Mouse (Mus musculus): Measurements from ENCODE around the gene Fbll1.
"Not testable (repeated sequence)": the region's sequence is repeated elsewhere in the genome, so short reads cannot be mapped to it uniquely, and the experiment has no call there.

The Fbll1 gene

DNA sequence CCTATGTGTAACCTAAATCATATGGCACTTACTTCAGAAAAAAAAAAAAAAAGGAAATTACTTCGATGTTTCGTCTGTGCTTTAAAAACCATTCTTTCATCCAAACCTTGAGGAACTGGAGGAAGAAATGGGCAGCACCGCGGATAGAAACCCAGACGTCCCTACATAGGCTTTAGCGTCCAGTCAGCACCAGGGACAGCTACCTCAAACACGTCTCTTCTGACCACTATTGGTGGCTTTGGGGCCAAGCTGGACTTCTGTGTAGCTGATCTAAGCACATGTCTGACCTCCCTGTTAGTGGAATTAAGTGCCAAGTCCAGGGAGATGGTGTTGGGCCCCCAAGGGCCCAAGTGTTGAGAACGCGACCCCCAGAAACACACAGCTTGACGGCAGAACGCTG lies at the start of gene Fbll1:
Gene Fbll1 (minus strand): TSS at position 11 of the 400 bp plus-strand sequence.
- DNase-seq (ENCODE audit: extremely low spot score): peak; percentile 75

- no peak for DNase-seq (ENCODE audit: extremely low spot score)
These were observed 45.6 kb upstream of the Fbll1 start for GRCm38 (mm10) chr11:35844299-35844698.

DNA sequence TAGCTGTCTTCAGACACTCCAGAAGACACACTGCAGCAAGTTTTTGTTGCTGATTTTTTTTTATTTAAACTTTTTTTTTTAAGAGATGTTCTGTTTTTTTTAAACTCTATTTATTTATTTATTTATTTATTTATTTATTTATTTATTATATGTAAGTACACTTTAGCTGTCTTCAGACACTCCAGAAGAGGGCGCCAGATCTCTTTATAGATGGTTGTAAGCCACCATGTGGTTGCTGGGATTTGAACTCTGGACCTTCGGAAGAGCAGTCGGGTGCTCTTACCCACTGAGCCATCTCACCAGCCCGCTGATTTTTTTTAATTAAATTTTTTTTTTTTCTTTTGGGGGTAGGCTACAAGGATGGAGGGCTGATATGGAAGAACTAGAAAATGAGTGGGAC lies 43.9 kb upstream of the Fbll1 start:
- not testable (repeated sequence) for DNase-seq (ENCODE audit: extremely low spot score)

- no peak for DNase-seq (ENCODE audit: extremely low spot score)
These were observed 43.1 kb upstream of the Fbll1 start for GRCm38 (mm10) chr11:35841738-35842325.

DNA sequence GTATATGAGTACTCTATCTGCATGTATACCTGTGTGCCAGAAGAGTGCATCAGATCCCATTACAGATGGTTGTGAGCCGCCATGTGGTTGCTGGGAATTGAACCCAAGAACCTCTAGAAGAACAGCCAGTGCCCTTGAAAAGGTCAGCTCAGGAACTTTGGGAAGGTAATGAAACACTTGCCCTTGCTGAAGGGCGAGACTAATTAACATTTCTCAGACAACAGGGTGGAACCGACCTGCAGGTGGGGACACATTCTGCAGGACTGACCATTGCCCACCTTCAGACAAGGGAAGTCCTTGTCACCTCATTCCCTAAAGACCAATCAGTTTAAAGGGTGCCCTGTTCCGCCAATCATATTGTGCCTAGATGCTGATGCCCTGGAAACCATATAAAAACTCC lies 42.1 kb upstream of the Fbll1 start:
- DNase-seq (ENCODE audit: extremely low spot score): not testable (repeated sequence)

GRCm38 (mm10) chr11:35840282-35840681 lies 41.6 kb upstream of the Fbll1 start:
- DNase-seq (ENCODE audit: extremely low spot score): no peak

DNA sequence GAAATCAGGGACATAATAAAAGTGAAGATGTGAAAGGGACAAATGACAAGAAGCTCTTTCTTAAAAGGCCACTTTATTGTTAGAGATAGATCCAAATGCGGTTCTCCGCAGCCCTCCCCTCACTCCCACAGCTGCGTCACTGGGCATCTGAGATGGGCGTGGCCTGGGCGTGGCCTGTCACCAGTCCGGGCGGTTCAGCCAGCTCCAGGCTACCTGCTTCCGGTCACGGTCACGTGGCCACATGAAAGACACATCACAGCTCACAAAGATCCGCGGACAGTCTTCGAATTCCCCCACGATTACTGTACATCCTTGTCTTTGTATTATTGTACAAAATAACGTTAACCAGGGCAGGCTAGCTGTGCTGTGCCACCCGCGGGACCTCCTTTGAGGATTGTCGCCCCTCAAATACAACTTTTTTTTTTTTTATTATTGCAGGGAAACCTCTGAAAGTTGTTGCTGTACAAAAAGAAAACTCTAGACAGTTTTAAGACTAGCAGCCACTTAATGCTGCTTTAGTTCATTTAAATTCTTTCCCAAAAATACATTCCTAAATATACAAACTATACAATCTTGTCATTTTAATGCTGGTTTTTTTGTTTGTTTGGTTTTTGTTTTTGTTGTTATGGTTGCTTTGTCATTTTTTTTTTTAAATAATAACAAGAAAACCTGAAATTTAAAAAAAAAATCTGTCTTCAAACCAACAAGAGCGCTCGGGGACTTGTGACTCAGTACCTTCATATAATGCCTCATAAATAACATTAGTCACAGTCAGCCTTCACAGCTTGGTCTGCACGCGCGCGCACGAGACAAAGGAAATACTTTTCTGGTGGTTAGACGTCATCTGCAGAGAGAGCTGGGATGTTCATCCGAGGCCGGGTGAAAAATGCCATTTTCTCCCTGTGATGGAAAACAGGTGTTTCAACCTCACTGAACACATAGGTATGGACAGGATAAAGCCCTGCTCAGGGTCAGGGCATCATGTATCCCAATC lies 40.0 kb upstream of the Fbll1 start:
- DNase-seq (ENCODE audit: extremely low spot score): peak; percentile 91

DNA sequence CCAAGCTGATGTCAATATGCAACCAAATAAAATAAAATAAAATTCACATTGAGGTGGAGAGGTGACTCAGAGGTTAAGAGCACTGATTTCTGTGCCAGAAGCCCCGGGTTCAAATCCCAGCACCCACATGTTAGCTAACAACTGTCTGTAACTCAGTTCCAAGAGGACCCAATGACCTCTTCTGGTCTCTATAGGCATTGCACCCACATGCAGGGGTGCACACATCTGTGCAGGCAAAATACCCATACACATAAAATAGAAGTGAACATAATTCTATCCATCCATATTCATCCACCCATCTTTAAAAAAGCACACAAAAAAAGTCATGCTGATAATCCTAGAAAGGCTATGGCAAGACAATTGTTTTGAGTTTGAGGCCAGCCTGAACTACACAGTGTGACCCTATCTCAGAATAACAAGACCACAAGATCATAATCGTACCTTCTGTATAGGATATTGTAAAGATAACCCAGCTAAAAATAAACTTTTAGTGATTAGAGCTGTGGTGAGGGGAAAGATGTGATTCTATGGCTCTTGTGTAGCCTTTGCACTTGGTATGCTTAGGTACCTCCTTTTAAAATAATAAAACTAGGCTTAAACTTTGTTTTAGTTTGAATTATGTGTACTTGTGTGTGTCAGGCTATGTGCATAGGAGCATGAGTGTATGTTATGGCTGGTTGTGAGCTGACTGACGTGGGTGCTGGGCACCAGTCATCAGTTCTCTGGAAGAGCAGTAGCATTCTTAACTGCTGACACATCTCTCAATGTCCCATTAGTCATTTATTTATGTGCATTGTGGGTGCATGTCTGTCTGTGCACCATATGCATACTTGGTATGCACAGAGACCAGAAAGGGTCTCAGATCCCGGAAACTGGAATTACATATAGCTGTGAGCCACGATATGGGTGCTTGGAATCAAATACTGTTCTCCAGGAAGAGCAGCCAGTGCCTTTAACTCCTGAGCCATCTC lies 38.8 kb upstream of the Fbll1 start:
- no peak for DNase-seq (ENCODE audit: extremely low spot score)

DNA sequence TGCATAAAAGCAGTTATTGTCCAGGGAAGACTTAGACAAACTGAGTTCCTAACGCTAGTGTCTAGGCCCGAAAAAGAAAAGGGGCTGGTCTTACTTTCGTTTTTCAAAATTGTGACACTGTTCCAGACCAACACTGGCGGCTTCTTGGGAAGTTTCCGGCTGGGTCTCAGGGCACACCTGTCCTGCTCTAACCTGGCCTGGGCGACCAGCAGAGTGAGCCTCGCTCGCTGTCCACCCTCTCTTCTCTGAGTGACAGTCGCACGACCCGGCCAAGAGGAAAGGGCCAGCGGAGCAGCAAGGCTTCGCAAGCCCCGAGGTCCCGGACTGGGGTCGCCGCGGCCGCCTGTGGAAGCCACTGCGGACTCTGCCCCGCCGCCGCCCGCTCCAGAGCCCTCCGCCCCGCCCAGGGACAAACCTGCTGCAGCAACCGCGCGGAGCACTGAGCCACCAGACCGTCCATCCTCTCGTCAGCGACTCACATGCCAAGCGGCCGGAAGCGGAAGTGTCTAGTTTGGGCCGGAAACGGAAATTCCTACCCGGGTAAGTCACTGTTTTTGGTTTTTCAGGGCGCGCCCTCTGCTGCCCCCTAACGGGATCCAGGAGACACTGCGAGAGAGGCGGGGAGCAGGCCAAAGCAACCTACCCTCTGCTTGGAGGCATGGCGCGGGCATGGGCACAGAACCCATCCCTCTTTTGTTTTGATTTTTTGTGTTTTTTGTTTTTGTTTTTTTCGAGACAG lies 35.5 kb upstream of the Fbll1 start, which contains the start of gene Rars:
Gene Rars (minus strand): TSS at position 485 of the 739 bp plus-strand sequence.
- DNase-seq (ENCODE audit: extremely low spot score): peak; percentile 91

DNA sequence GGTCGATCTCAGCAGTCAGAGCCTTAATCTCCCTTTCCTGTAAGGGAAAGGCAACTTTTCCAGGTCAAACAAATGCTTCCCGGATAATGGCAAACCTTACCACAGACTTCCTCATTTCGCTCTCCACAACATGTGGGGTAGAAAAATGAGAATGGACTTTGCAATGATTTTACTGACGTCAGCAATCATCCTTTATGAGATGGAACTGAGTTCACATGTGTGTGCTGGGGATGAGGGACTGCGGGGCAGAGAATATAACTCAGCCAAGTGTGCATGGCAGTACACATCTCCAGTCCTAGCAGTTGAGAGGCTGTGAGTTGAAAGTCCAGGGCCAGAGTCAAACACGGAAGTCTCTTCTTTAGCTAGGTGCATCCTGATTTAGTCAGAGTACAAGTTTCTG lies 34.6 kb upstream of the Fbll1 start:
- no peak for DNase-seq (ENCODE audit: extremely low spot score)

GRCm38 (mm10) chr11:35832139-35832538 lies 33.5 kb upstream of the Fbll1 start:
- DNase-seq (ENCODE audit: extremely low spot score): no peak

- no peak for DNase-seq (ENCODE audit: extremely low spot score)
These were observed 29.0 kb upstream of the Fbll1 start for GRCm38 (mm10) chr11:35827714-35828113.

DNA sequence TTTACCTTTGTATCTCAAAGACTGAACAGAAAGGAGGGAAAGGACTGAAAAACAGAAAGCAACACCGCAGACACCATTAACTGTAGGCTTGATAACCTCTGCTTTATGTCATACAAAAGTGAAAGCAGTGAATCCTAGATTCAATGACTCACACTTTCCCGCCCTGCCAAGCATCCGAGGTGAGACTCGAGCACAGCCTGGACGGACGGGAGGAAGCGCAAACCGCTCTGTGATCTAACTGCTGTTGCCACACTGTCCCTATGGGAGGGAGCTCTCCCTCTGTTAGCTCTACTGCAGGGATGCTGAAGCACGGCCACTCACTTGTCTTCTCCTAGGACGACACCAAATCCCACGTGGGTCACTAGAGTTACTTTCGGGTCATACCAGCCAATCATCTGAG lies 17.6 kb upstream of the Fbll1 start:
- DNase-seq (ENCODE audit: extremely low spot score): no peak

- DNase-seq (ENCODE audit: extremely low spot score): no peak
These were observed 12.8 kb upstream of the Fbll1 start for GRCm38 (mm10) chr11:35811458-35811857.

GRCm38 (mm10) chr11:35801332-35801731 lies 2.6 kb upstream of the Fbll1 start:
- DNase-seq (ENCODE audit: extremely low spot score): no peak

DNA sequence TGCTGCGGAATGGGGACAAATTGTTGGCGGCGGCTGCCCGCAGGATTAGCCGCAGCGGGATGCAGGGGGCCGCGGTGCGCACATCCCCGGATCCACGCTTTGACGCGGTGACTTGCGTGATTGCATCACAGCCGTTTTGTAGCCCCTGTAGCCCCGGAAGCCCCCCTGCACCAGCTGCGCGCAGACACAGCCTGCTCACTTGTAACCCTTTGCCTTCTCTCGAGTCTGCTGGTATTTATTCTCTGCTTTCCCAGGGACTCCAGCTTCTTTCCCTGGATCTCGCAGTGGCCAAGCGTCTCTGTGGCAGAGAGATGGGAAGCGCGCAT lies 226 bp downstream of the Fbll1 start:
- peak; percentile 17 for DNase-seq (ENCODE audit: extremely low spot score)

GRCm38 (mm10) chr11:35797751-35798494 lies 761 bp downstream of the Fbll1 start:
- peak; percentile 14 for DNase-seq (ENCODE audit: extremely low spot score)

DNA sequence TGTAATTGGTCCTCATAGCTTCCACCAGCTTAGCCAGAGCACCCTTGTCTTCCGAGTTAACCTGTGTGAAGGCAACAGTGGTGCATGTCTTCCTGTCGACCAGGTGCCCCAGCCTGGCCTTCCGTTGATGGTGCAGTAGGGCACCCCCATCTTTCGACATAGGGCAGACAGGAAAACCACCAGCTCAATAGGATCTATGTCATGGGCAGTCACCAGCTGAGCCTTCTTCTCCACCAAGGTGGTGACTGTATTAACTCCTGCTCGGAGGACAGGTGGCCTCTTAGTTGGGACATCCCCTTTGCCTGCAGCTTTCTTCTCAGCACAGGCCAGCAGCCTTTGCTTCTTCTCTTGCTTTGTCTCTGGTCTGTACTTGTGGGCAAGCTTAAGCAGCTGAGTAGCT lies 5.9 kb downstream of the Fbll1 start:
- not testable (repeated sequence) for DNase-seq (ENCODE audit: extremely low spot score)

- no peak for DNase-seq (ENCODE audit: extremely low spot score)
These were observed 10.2 kb downstream of the Fbll1 start for GRCm38 (mm10) chr11:35788443-35788842.

DNA sequence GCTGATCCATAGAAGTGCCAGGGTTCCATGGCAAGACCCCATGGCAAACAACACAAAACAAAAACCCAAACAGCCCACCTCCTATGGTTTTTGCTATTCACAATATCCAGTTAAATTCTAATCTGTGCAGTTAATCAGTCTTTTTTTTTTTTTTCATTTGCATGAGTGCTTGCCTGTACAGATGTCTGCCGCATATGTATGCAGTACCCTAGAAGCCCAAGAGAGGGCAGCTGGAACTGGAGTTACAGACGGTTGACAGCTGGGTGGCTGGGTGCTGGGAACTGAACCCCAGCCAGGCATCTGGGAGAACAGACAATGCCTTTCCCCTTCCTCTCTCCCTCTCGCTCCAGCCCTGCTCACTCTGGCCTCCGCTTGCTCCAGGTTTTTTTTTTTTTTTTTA lies 14.1 kb downstream of the Fbll1 start:
- no peak for DNase-seq (ENCODE audit: extremely low spot score)
